Mouse (Mus musculus) neural tube, embryonic 15.5 days (tissue): ENCODE results near the gene Ip6k3. TPM values are rescaled to one million over a fixed set of nuclear protein-coding genes. Genes with fewer than 3 reads are reported as not detected.

ENCODE experiments used
- ATAC-seq: fragments of 200-750 bp; cut with Nextera tagmentation; 2 replicates; pipeline ENCODE4 v1.8.0; 2017; ENCODE audit warnings: mild to moderate bottlenecking, moderate TSS enrichment, moderate library complexity; ENCODE audit not compliant: low FRiP score
- H3K27ac ChIP-seq: fragments of 300-500 bp; sonication (generic); replicated peaks from 2 replicates; pipeline ENCODE4 v1.5.1; 2015; ENCODE audit warnings: mild to moderate bottlenecking, inconsistent platforms
- H3K27me3 ChIP-seq: fragments of 300-500 bp; sonication (generic); replicated peaks from 2 replicates; pipeline ENCODE4 v1.6.1; 2015; ENCODE audit warnings: inconsistent platforms
- H3K36me3 ChIP-seq: fragments of 300-500 bp; sonication (generic); 2 replicates; pipeline ENCODE4 v1.6.1; 2015; ENCODE audit warnings: inconsistent platforms
- H3K4me1 ChIP-seq: fragments of 300-500 bp; sonication (generic); 2 replicates; pipeline ENCODE4 v1.6.1; 2015; ENCODE audit warnings: inconsistent platforms
- H3K4me2 ChIP-seq: fragments of 300-500 bp; sonication (generic); 2 replicates; pipeline ENCODE4 v1.6.1; 2015; ENCODE audit warnings: inconsistent platforms, mild to moderate bottlenecking, moderate library complexity
- H3K4me3 ChIP-seq: fragments of 300-500 bp; sonication (generic); replicated peaks from 2 replicates; pipeline ENCODE4 v1.5.1; 2015; ENCODE audit warnings: mild to moderate bottlenecking, inconsistent platforms
- H3K9ac ChIP-seq: fragments of 300-500 bp; sonication (generic); replicated peaks from 2 replicates; pipeline ENCODE4 v1.6.1; 2015; ENCODE audit warnings: mild to moderate bottlenecking, inconsistent platforms
- H3K9me3 ChIP-seq: fragments of 300-500 bp; sonication (generic); replicated peaks from 2 replicates; pipeline ENCODE4 v1.6.1; 2016; ENCODE audit warnings: inconsistent platforms
- WGBS: fragments of 180-500 bp; shearing (Covaris S2); methylation state at CpG from one replicate; pipeline ENCODE4 v1.1.7; 2015; ENCODE audit warnings: mixed read lengths; 5-methylcytosine and 5-hydroxymethylcytosine counted together
- polyA plus RNA-seq: library from polyadenylated mRNA; unstranded; fragments of >200 nt; fragmentation: Nextera tagmentation; extraction: Ambion mirVana; gene quantifications from 2 replicates; pipeline ENCODE4 v1.2.1, GENCODE M21; 2015

Gene Ip6k3
- polyA plus RNA-seq, 1 experiment from 2014 or later = 0.23 TPM

GRCm38 (mm10) chr17:27120561-27121024 is 47.0 kb downstream of the Ip6k3 start:
- H3K27me3 ChIP-seq = peaks cover 15% of the 10 kb centered on the region; the same call in 1 of the 2 replicates
- no peak overlapping the region for H3K4me3 ChIP-seq
- no peak overlapping the region for H3K27ac ChIP-seq
- WGBS = 17% methylated on average over 18 of the region's 18 CpGs
- H3K9ac ChIP-seq = no peak overlapping the region
- no peaks in the 10 kb centered on the region for H3K9me3 ChIP-seq
- peak overlapping the region; percentile 11; the same call in 1 of the 2 replicates for H3K4me2 ChIP-seq
- ATAC-seq = no peak
- H3K36me3 ChIP-seq = peaks cover 22% of the 10 kb centered on the region
- H3K4me1 ChIP-seq = peaks cover 28% of the 10 kb centered on the region

- Histone ChIP-seq H3K9ac (no peak overlapping the region), H3K4me2 (no peak overlapping the region), H3K27ac (no peak overlapping the region), H3K4me3 (no peak overlapping the region), H3K4me1 (peaks cover 23% of the 10 kb centered on the region), H3K36me3 (peaks cover 22% of the 10 kb centered on the region), H3K27me3 (peaks cover 15% of the 10 kb centered on the region; the same call in 1 of the 2 replicates), H3K9me3 (no peaks in the 10 kb centered on the region)
- ATAC-seq = no peak
- 67% methylated on average over 8 of the region's 8 CpGs for WGBS
Measured at GRCm38 (mm10) chr17:27119954-27120353, 47.6 kb downstream of the Ip6k3 start.

GRCm38 (mm10) chr17:27119540-27119895 is 48.1 kb downstream of the Ip6k3 start:
- ATAC-seq = no peak
- 84% methylated on average over 4 of the region's 4 CpGs for WGBS
- H3K4me2 ChIP-seq = no peak overlapping the region
- H3K27me3 ChIP-seq = peaks cover 15% of the 10 kb centered on the region; the same call in 1 of the 2 replicates
- no peak overlapping the region for H3K9ac ChIP-seq
- H3K27ac ChIP-seq = no peak overlapping the region
- H3K36me3 ChIP-seq = peaks cover 22% of the 10 kb centered on the region
- peaks cover 20% of the 10 kb centered on the region for H3K4me1 ChIP-seq
- H3K4me3 ChIP-seq = no peak overlapping the region
- no peaks in the 10 kb centered on the region for H3K9me3 ChIP-seq

DNA sequence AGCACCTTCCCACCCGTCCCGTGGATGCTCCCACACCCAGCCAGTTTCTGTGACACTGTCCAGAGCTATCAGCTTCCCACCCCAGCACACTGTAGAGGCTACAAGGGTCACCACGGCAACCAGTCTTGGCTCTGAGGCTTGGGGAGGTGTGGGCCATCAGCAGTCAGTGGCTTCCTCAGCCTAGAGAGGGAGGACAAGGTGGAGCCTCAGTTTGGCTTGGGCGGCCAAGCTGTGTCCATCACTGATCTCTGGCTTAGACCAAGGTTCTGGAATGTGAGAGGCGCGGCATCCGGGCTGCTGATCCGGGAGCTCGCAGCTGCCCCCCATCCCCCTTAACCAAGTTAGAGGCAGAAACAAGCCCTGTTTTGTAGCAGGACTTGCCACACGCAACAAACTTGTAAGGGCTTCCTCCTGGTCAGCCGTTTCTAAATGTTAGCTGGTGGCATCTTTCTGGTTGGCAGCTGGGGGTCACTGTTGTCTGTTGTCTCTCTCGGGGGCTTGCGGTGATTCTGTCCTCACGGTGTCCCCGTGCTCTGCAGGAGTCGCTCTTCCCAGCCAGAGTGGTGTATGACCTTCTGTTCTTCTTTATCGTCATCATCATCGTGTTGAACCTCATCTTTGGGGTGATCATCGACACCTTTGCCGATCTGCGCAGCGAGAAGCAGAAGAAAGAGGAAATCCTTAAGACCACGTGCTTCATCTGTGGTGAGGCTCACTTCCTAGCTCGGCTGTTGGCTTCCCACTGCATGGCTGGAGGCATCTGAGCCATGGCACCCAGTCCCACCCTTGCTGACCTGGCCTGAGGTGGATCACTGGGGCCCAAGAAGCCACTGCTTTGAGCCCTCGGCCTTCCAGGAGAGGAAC is 48.7 kb downstream of the Ip6k3 start:
- H3K27me3 ChIP-seq = peaks cover 14% of the 10 kb centered on the region; the same call in 1 of the 2 replicates
- peaks cover 17% of the 10 kb centered on the region for H3K36me3 ChIP-seq
- H3K4me3 ChIP-seq = no peak overlapping the region
- no peak overlapping the region for H3K4me2 ChIP-seq
- 89% methylated on average over 25 of the region's 25 CpGs for WGBS
- ATAC-seq = no peak
- H3K4me1 ChIP-seq = peaks cover 20% of the 10 kb centered on the region
- H3K9ac ChIP-seq = no peak overlapping the region
- no peak overlapping the region for H3K27ac ChIP-seq
- no peaks in the 10 kb centered on the region for H3K9me3 ChIP-seq

GRCm38 (mm10) chr17:27110072-27110471 is 57.5 kb downstream of the Ip6k3 start:
- no peak for ATAC-seq
- Histone ChIP-seq H3K36me3 (no peaks in the 10 kb centered on the region), H3K9ac (no peak overlapping the region), H3K9me3 (no peaks in the 10 kb centered on the region), H3K27me3 (no peaks in the 10 kb centered on the region), H3K4me2 (no peak overlapping the region), H3K4me1 (no peaks in the 10 kb centered on the region), H3K27ac (no peak overlapping the region), H3K4me3 (no peak overlapping the region)
- WGBS = 95% methylated on average over 7 of the region's 7 CpGs

DNA sequence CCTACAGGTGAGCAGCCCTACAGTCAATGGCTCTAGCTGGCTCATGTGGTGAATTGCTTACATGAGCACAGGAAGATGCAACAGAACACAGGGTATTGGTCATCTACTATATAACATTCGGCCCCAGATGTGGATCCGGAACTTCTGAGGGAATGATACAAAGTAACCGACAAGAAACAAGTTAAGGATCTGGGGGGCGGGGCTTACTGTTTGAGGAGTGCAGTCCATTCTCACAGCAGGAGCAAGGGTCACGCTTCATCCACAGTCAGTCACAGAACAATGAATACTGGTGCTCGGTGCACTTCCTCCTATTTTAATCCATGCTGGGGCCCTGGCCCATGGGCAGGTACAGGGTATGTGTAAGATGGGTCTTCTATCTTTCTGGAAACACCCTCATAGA is 59.7 kb downstream of the Ip6k3 start:
- no peak overlapping the region for H3K27ac ChIP-seq
- 71% methylated on average over 6 of the region's 6 CpGs for WGBS
- H3K9ac ChIP-seq = no peak overlapping the region
- no peak for ATAC-seq
- no peak overlapping the region for H3K4me2 ChIP-seq
- H3K27me3 ChIP-seq = no peaks in the 10 kb centered on the region
- H3K4me3 ChIP-seq = no peak overlapping the region
- no peaks in the 10 kb centered on the region for H3K9me3 ChIP-seq
- H3K4me1 ChIP-seq = no peaks in the 10 kb centered on the region
- H3K36me3 ChIP-seq = no peaks in the 10 kb centered on the region

GRCm38 (mm10) chr17:27106745-27107144 is 60.9 kb downstream of the Ip6k3 start:
- H3K27ac ChIP-seq = no peak overlapping the region
- H3K9ac ChIP-seq = no peak overlapping the region
- WGBS = 88% methylated on average over 9 of the region's 9 CpGs
- no peak overlapping the region for H3K4me3 ChIP-seq
- H3K9me3 ChIP-seq = no peaks in the 10 kb centered on the region
- no peaks in the 10 kb centered on the region for H3K36me3 ChIP-seq
- no peak for ATAC-seq
- no peaks in the 10 kb centered on the region for H3K27me3 ChIP-seq
- no peak overlapping the region for H3K4me2 ChIP-seq
- no peaks in the 10 kb centered on the region for H3K4me1 ChIP-seq

- Histone ChIP-seq H3K9ac (no peak overlapping the region), H3K27ac (no peak overlapping the region), H3K4me2 (no peak overlapping the region), H3K27me3 (no peaks in the 10 kb centered on the region), H3K9me3 (no peaks in the 10 kb centered on the region), H3K36me3 (no peaks in the 10 kb centered on the region), H3K4me3 (no peak overlapping the region), H3K4me1 (no peaks in the 10 kb centered on the region)
- 76% methylated on average over 17 of the region's 18 CpGs for WGBS
- ATAC-seq = no peak
Measured at GRCm38 (mm10) chr17:27105698-27106470, 61.7 kb downstream of the Ip6k3 start.

DNA sequence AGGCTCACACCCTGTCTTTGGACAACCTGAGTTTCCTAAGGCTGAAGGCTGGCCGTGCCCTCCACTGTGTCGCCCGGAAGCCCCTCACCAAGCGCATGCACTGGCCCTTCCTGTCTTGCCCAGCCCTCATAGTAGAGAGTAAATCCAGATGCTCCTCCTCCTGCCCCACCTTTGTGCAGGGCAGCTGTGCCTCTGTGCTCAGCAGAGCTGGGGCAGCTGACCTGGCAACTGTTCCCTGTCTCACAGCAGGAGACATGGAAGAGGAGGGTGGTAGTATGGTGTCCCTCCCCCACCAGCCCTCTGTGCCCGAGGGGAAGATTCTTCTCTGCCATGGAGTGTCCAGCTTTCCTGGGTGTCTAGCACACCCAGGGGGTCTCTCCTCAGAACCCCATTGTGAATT is 65.9 kb downstream of the Ip6k3 start:
- Histone ChIP-seq H3K9me3 (no peaks in the 10 kb centered on the region), H3K4me2 (no peak overlapping the region), H3K36me3 (no peaks in the 10 kb centered on the region), H3K4me1 (no peaks in the 10 kb centered on the region), H3K27me3 (no peaks in the 10 kb centered on the region), H3K27ac (no peak overlapping the region), H3K4me3 (no peak overlapping the region), H3K9ac (no peak overlapping the region)
- WGBS = 82% methylated on average over 5 of the region's 5 CpGs
- ATAC-seq = no peak

GRCm38 (mm10) chr17:27095690-27096089 is 71.9 kb downstream of the Ip6k3 start:
- no peaks in the 10 kb centered on the region for H3K27me3 ChIP-seq
- no peak overlapping the region for H3K4me3 ChIP-seq
- 26% methylated on average over 13 of the region's 13 CpGs for WGBS
- H3K4me2 ChIP-seq = no peak overlapping the region
- no peaks in the 10 kb centered on the region for H3K9me3 ChIP-seq
- ATAC-seq = no peak
- no peak overlapping the region for H3K9ac ChIP-seq
- no peak overlapping the region for H3K27ac ChIP-seq
- H3K36me3 ChIP-seq = no peaks in the 10 kb centered on the region
- no peaks in the 10 kb centered on the region for H3K4me1 ChIP-seq
